Mouse (Mus musculus): Measurements from ENCODE around the gene Szrd1. TPM values are rescaled to one million over a fixed set of nuclear protein-coding genes. Genes with fewer than 3 reads are reported as not detected.

Gene Szrd1
- polyA plus RNA-seq, 1 experiment from 2014 or later, result 48.7 TPM

DNA sequence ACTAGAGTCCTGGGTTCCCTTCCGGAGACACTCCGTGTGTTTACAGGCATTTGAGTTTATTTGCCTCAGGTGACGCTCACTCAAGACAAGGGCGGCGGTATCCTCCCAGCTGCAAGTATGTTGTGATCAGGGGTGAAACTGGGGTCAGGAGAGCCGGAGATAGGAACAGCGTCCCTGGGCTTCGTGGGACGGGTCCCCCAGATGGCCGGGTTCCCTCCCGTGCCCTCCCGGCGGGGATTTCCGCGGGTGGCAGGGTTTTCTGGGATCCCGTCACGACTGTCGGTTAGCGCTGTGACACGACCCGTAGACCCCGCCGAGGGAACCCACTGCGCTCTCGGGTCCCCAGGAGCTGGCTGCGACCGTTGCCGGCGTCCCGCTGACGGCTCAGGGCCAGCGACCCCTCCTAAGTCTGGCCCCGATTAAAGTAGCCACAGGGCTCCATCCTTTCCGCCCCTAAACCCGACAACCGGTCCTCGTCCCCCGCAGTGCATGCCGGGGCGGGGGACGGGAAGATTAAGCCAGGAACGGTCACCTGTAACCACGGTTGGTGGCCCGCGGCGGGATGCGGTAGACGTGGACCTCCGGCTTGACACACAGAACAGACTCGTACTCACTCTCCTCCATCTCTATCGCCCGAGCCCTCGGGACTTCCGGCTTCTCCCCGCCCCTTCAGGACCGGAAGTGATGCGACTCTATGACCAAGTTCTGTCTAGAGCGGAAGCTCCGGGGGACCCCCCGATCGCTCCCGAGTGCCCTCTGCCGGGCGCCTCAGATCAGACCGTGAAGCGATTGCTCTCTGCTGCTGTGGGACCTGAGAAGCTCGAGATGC lies 61.7 kb downstream of the Szrd1 start, which contains the start of gene Necap2:
Gene Necap2 (minus strand): TSS at position 677 of the 829 bp plus-strand sequence.
- Histone ChIP-seq H3K9ac (peak within 1 kb of the TSS; percentile 91), H3K4me2 (peak within 1 kb of the TSS; percentile 88), H3K4me1 (peaks cover 26% of the 10 kb centered on the region), H3K27ac (peak within 1 kb of the TSS; percentile 71), H3K36me3 (peaks cover 8% of the 10 kb centered on the region; the same call in 1 of the 2 replicates), H3K4me3 (peak within 1 kb of the TSS; percentile 99), H3K9me3 (no peaks in the 10 kb centered on the region), H3K27me3 (no peaks in the 10 kb centered on the region)
- under 1% methylated on average over 67 of the region's 67 CpGs for WGBS
- ATAC-seq (ENCODE audit: borderline replicate concordance, extremely low read depth, low FRiP score, low TSS enrichment), result peak; percentile 87

DNA sequence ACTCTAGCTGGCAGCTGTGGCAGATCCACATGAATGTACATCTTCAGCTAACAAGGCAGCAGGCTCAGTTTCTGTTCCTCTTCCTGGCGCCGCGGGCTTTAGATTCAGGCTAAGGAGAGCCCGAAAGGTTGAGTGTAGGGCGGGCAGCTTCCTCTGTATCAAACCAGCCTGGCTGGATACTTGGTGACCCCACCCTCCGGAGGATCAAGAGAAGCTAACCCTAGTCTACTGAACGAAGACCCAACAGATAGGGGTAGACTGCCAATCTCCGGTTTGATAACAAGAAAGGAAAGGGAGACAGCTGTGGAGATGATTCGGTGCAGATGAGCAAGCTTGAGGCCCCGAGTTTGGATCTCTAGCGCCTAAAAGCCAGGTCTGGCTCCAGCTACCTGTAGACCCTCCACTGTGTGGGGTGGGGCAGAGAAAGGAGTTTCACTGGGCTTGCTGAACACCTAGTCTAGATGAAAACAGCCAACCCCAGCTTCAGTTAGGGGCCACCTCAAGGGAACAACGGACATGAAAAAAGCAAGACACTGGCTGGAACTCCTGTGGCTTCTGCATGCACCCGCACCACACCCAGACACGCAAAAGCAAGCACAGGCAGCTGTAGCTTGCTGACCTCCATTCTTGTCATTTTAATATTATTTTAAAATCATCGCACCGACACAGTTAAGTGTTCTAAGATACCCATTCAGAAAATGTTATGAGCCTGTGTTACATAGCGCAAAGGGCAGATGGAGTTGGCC lies 62.6 kb downstream of the Szrd1 start:
- 71% methylated on average over 17 of the region's 17 CpGs for WGBS
- H3K4me3 ChIP-seq, result peak overlapping the region; percentile 99
- no peak for ATAC-seq (ENCODE audit: borderline replicate concordance, extremely low read depth, low FRiP score, low TSS enrichment)
- peaks cover 14% of the 10 kb centered on the region; the same call in 1 of the 2 replicates for H3K36me3 ChIP-seq
- no peaks in the 10 kb centered on the region for H3K27me3 ChIP-seq
- peaks cover 26% of the 10 kb centered on the region for H3K4me1 ChIP-seq
- H3K9ac ChIP-seq, result peak overlapping the region; percentile 91
- peak overlapping the region; percentile 88 for H3K4me2 ChIP-seq
- 0 out of 2 replicates have a peak overlapping the region, but pooled peaks have one; percentile 45 for H3K27ac ChIP-seq
- no peaks in the 10 kb centered on the region for H3K9me3 ChIP-seq

GRCm38 (mm10) chr4:141074109-141074508 lies 65.5 kb downstream of the Szrd1 start:
- peaks cover 32% of the 10 kb centered on the region for H3K4me1 ChIP-seq
- H3K4me2 ChIP-seq, result no peak overlapping the region
- no peaks in the 10 kb centered on the region for H3K27me3 ChIP-seq
- H3K9me3 ChIP-seq, result no peaks in the 10 kb centered on the region
- ATAC-seq (ENCODE audit: borderline replicate concordance, extremely low read depth, low FRiP score, low TSS enrichment), result no peak
- no peak overlapping the region for H3K27ac ChIP-seq
- H3K36me3 ChIP-seq, result peaks cover 37% of the 10 kb centered on the region
- 85% methylated on average over 4 of the region's 4 CpGs for WGBS
- H3K9ac ChIP-seq, result no peak overlapping the region
- H3K4me3 ChIP-seq, result no peak overlapping the region

- H3K36me3 ChIP-seq, result peaks cover 41% of the 10 kb centered on the region
- no peak overlapping the region for H3K4me2 ChIP-seq
- no peak overlapping the region for H3K27ac ChIP-seq
- no peaks in the 10 kb centered on the region for H3K27me3 ChIP-seq
- no peak overlapping the region for H3K9ac ChIP-seq
- no peaks in the 10 kb centered on the region for H3K9me3 ChIP-seq
- peaks cover 36% of the 10 kb centered on the region for H3K4me1 ChIP-seq
- H3K4me3 ChIP-seq, result no peak overlapping the region
- WGBS, result 58% methylated on average over 9 of the region's 9 CpGs
- no peak for ATAC-seq (ENCODE audit: borderline replicate concordance, extremely low read depth, low FRiP score, low TSS enrichment)
Observed at GRCm38 (mm10) chr4:141073661-141074060, 65.9 kb downstream of the Szrd1 start.

- ATAC-seq (ENCODE audit: borderline replicate concordance, extremely low read depth, low FRiP score, low TSS enrichment), result no peak
- H3K36me3 ChIP-seq, result peaks cover 53% of the 10 kb centered on the region
- H3K4me2 ChIP-seq, result no peak overlapping the region
- H3K4me3 ChIP-seq, result no peak overlapping the region
- no peak overlapping the region for H3K27ac ChIP-seq
- 86% methylated on average over 11 of the region's 11 CpGs for WGBS
- H3K4me1 ChIP-seq, result peaks cover 45% of the 10 kb centered on the region
- no peaks in the 10 kb centered on the region for H3K9me3 ChIP-seq
- no peaks in the 10 kb centered on the region for H3K27me3 ChIP-seq
- H3K9ac ChIP-seq, result no peak overlapping the region
Observed at GRCm38 (mm10) chr4:141072502-141072901, 67.1 kb downstream of the Szrd1 start.

GRCm38 (mm10) chr4:141069731-141070130 lies 69.8 kb downstream of the Szrd1 start:
- no peak for ATAC-seq (ENCODE audit: borderline replicate concordance, extremely low read depth, low FRiP score, low TSS enrichment)
- Histone ChIP-seq H3K4me3 (no peak overlapping the region), H3K9ac (no peak overlapping the region), H3K4me1 (peaks cover 53% of the 10 kb centered on the region), H3K27me3 (no peaks in the 10 kb centered on the region), H3K4me2 (no peak overlapping the region), H3K9me3 (no peaks in the 10 kb centered on the region), H3K27ac (no peak overlapping the region), H3K36me3 (peaks cover 70% of the 10 kb centered on the region)
- WGBS, result 53% methylated on average over 4 of the region's 4 CpGs

GRCm38 (mm10) chr4:141068655-141069054 lies 70.9 kb downstream of the Szrd1 start:
- H3K9ac ChIP-seq, result no peak overlapping the region
- ATAC-seq (ENCODE audit: borderline replicate concordance, extremely low read depth, low FRiP score, low TSS enrichment), result no peak
- H3K4me1 ChIP-seq, result peaks cover 47% of the 10 kb centered on the region
- no peak overlapping the region for H3K4me2 ChIP-seq
- no peaks in the 10 kb centered on the region for H3K27me3 ChIP-seq
- 0 out of 2 replicates have a peak overlapping the region, but pooled peaks have one; percentile 91 for H3K27ac ChIP-seq
- 79% methylated on average over 8 of the region's 8 CpGs for WGBS
- H3K4me3 ChIP-seq, result no peak overlapping the region
- H3K9me3 ChIP-seq, result no peaks in the 10 kb centered on the region
- peaks cover 70% of the 10 kb centered on the region for H3K36me3 ChIP-seq

DNA sequence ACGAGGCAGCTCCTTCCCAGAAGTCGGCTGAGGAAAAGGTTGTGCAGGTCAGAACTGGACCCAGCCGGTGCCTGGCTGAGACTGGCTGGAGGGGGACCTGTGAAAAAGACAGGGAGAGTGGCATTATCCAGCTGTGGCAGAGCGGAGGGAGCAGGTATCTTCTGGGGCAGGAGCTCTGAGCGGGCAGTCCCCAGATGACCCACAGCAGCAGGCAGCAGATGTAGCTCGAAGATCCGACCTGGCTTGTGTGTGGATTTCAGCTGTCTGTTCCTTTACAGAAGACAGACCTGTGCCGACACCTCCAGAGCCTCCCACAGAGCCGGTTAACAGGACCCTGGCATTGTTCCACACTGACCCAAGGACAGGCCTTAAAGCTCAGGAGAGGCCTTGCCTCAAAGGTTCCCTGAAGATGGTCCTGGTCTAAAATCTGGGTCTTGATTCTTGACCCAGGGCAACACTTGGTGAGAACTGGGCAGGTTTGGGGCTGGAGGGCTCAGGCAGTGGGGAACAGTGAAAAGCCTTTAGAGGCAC lies 72.0 kb downstream of the Szrd1 start:
- peaks cover 43% of the 10 kb centered on the region for H3K4me1 ChIP-seq
- no peaks in the 10 kb centered on the region for H3K27me3 ChIP-seq
- peaks cover 61% of the 10 kb centered on the region for H3K36me3 ChIP-seq
- H3K27ac ChIP-seq, result peak overlapping the region; percentile 91
- H3K9me3 ChIP-seq, result no peaks in the 10 kb centered on the region
- 0 out of 2 replicates have a peak overlapping the region, but pooled peaks have one; percentile 1 for H3K4me2 ChIP-seq
- 59% methylated on average over 9 of the region's 9 CpGs for WGBS
- ATAC-seq (ENCODE audit: borderline replicate concordance, extremely low read depth, low FRiP score, low TSS enrichment), result no peak
- no peak overlapping the region for H3K4me3 ChIP-seq
- H3K9ac ChIP-seq, result no peak overlapping the region

- H3K27ac ChIP-seq, result peak overlapping the region; percentile 91
- peak; percentile 69 for ATAC-seq (ENCODE audit: borderline replicate concordance, extremely low read depth, low FRiP score, low TSS enrichment)
- H3K36me3 ChIP-seq, result peaks cover 56% of the 10 kb centered on the region
- peak overlapping the region; percentile 19; the same call in 1 of the 2 replicates for H3K9ac ChIP-seq
- H3K9me3 ChIP-seq, result no peaks in the 10 kb centered on the region
- peak overlapping the region; percentile 1; the same call in 1 of the 2 replicates for H3K4me2 ChIP-seq
- WGBS, result 38% methylated on average over 12 of the region's 12 CpGs
- no peak overlapping the region for H3K4me3 ChIP-seq
- peaks cover 43% of the 10 kb centered on the region for H3K4me1 ChIP-seq
- H3K27me3 ChIP-seq, result no peaks in the 10 kb centered on the region
Observed at GRCm38 (mm10) chr4:141066709-141067515, 72.7 kb downstream of the Szrd1 start.

DNA sequence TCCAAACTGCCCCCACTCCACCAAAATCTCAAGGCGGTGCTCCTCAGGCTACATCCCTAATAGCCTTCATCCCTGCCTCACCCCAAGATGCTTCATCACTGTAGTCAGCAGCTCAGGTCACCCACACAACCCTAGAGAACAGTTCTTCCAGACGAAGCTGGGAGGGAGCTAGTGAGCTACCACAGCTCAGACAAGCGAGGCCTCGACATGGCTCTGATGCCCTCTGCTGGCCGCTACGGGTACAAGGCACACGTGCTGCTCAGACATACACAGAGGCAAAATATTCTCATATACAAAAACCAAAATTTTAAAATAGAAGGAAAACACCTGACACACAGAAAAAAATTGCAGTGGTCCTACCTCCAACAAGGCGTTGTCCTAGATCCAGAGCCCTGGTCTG lies 74.5 kb downstream of the Szrd1 start:
- no peaks in the 10 kb centered on the region for H3K9me3 ChIP-seq
- no peak overlapping the region for H3K4me3 ChIP-seq
- 9% methylated on average over 8 of the region's 8 CpGs for WGBS
- H3K36me3 ChIP-seq, result peaks cover 40% of the 10 kb centered on the region
- H3K27me3 ChIP-seq, result no peaks in the 10 kb centered on the region
- H3K9ac ChIP-seq, result no peak overlapping the region
- H3K4me2 ChIP-seq, result no peak overlapping the region
- H3K27ac ChIP-seq, result no peak overlapping the region
- H3K4me1 ChIP-seq, result peaks cover 52% of the 10 kb centered on the region
- ATAC-seq (ENCODE audit: borderline replicate concordance, extremely low read depth, low FRiP score, low TSS enrichment), result no peak

- no peaks in the 10 kb centered on the region for H3K27me3 ChIP-seq
- no peak overlapping the region for H3K9ac ChIP-seq
- WGBS, result 84% methylated on average over 4 of the region's 4 CpGs
- H3K4me3 ChIP-seq, result no peak overlapping the region
- H3K4me2 ChIP-seq, result no peak overlapping the region
- peaks cover 55% of the 10 kb centered on the region for H3K4me1 ChIP-seq
- no peak overlapping the region for H3K27ac ChIP-seq
- no peak for ATAC-seq (ENCODE audit: borderline replicate concordance, extremely low read depth, low FRiP score, low TSS enrichment)
- no peaks in the 10 kb centered on the region for H3K9me3 ChIP-seq
- H3K36me3 ChIP-seq, result peaks cover 35% of the 10 kb centered on the region
Observed at GRCm38 (mm10) chr4:141064104-141064659, 75.4 kb downstream of the Szrd1 start.

Measured in lung, embryonic 15.5 days (tissue).